Mouse (Mus musculus): Measurements from ENCODE around the gene Samd4. TPM values are rescaled to one million over a fixed set of nuclear protein-coding genes. Genes with fewer than 3 reads are reported as not detected.

Gene Samd4
- polyA plus RNA-seq (2015; fragmentation: Nextera tagmentation; extraction: Ambion mirVana): 16.1 and 17.8 TPM in 2 replicates

- Histone ChIP-seq H3K9ac (ENCODE audit: low read length) (peak within 1 kb of the TSS; percentile 95), H3K27ac (ENCODE audit: low read length) (peak within 1 kb of the TSS; percentile 99), H3K9me3 (replicated peaks; ENCODE audit: control insufficient read depth, low read length) (no peaks in the 10 kb centered on the region), H3K36me3 (ENCODE audit: control insufficient read depth, insufficient read depth) (0 out of 2 replicates have a peak, but pooled peaks cover 4% of the 10 kb centered on the region), H3K4me3 (ENCODE audit: low read length) (peak within 1 kb of the TSS; percentile 87), H3K4me1 (ENCODE audit: control insufficient read depth, insufficient read depth, low read length) (peaks cover 24% of the 10 kb centered on the region), H3K27me3 (ENCODE audit: control insufficient read depth, insufficient read depth, low read length) (no peaks in the 10 kb centered on the region), H3K4me2 (ENCODE audit: low read depth, low read length) (peak within 1 kb of the TSS; percentile 92)
- peak; percentile 81 for ATAC-seq (replicated peaks; ENCODE audit: extremely low read depth, insufficient read depth, low FRiP score)
- WGBS: 2% methylated on average over 51 of the region's 54 CpGs
Observed at GRCm38 (mm10) chr14:46882431-46883067, at the start of gene Samd4. TSS of gene Samd4 (plus strand) at chr14:46882854.

- Histone ChIP-seq H3K4me1 (ENCODE audit: control insufficient read depth, insufficient read depth, low read length) (0 out of 2 replicates have a peak, but pooled peaks cover 3% of the 10 kb centered on the region), H3K4me3 (ENCODE audit: low read length) (no peak overlapping the region), H3K27ac (ENCODE audit: low read length) (no peak overlapping the region), H3K4me2 (ENCODE audit: low read depth, low read length) (no peak overlapping the region), H3K9me3 (replicated peaks; ENCODE audit: control insufficient read depth, low read length) (no peaks in the 10 kb centered on the region), H3K27me3 (ENCODE audit: control insufficient read depth, insufficient read depth, low read length) (no peaks in the 10 kb centered on the region), H3K36me3 (ENCODE audit: control insufficient read depth, insufficient read depth) (peaks cover 12% of the 10 kb centered on the region), H3K9ac (ENCODE audit: low read length) (no peak overlapping the region)
- no peak for ATAC-seq (replicated peaks; ENCODE audit: extremely low read depth, insufficient read depth, low FRiP score)
- 65% methylated on average over 4 of the region's 4 CpGs for WGBS
Observed at GRCm38 (mm10) chr14:46839326-46839725, 43.3 kb upstream of the Samd4 start.

DNA sequence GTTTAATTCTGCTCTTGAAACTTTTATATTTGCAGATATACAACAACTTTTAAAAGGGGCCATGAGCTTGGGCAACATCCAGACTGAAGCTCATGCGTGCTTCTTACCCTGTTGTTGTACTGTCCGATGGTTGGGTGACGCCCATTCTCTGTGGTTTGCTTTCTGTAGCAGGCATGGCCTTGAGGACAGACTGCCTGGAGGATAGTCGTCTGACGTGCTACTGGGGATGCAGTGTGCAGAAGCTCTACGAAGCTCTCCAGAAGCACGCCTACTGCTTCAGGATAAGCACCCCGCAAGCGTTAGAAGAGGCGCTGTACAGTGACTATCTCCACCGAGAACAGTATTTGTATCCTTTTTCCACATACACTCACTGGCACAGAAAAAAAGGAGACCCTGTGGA is 36.9 kb upstream of the Samd4 start:
- whole genome bisulfite sequencing: 87% methylated on average over 11 of the region's 11 CpGs
- Histone ChIP-seq H3K4me1 (ENCODE audit: control insufficient read depth, insufficient read depth, low read length) (no peaks in the 10 kb centered on the region), H3K27ac (ENCODE audit: low read length) (no peak overlapping the region), H3K4me2 (ENCODE audit: low read depth, low read length) (no peak overlapping the region), H3K27me3 (ENCODE audit: control insufficient read depth, insufficient read depth, low read length) (no peaks in the 10 kb centered on the region), H3K9ac (ENCODE audit: low read length) (no peak overlapping the region), H3K9me3 (replicated peaks; ENCODE audit: control insufficient read depth, low read length) (no peaks in the 10 kb centered on the region), H3K4me3 (ENCODE audit: low read length) (no peak overlapping the region), H3K36me3 (ENCODE audit: control insufficient read depth, insufficient read depth) (peaks cover 6% of the 10 kb centered on the region)
- no peak for ATAC-seq (replicated peaks; ENCODE audit: extremely low read depth, insufficient read depth, low FRiP score)

- no peak for ATAC-seq (replicated peaks; ENCODE audit: extremely low read depth, insufficient read depth, low FRiP score)
- Histone ChIP-seq H3K4me2 (ENCODE audit: low read depth, low read length) (no peak overlapping the region), H3K27me3 (ENCODE audit: control insufficient read depth, insufficient read depth, low read length) (no peaks in the 10 kb centered on the region), H3K27ac (ENCODE audit: low read length) (no peak overlapping the region), H3K4me1 (ENCODE audit: control insufficient read depth, insufficient read depth, low read length) (no peaks in the 10 kb centered on the region), H3K9ac (ENCODE audit: low read length) (no peak overlapping the region), H3K9me3 (replicated peaks; ENCODE audit: control insufficient read depth, low read length) (no peaks in the 10 kb centered on the region), H3K36me3 (ENCODE audit: control insufficient read depth, insufficient read depth) (no peaks in the 10 kb centered on the region), H3K4me3 (ENCODE audit: low read length) (no peak overlapping the region)
- 76% methylated on average over 4 of the region's 4 CpGs for WGBS
Observed at GRCm38 (mm10) chr14:46848063-46848590, 34.5 kb upstream of the Samd4 start.

- no peak for ATAC-seq (replicated peaks; ENCODE audit: extremely low read depth, insufficient read depth, low FRiP score)
- WGBS: 83% methylated on average over 5 of the region's 5 CpGs
- Histone ChIP-seq H3K27ac (ENCODE audit: low read length) (no peak overlapping the region), H3K27me3 (ENCODE audit: control insufficient read depth, insufficient read depth, low read length) (no peaks in the 10 kb centered on the region), H3K4me1 (ENCODE audit: control insufficient read depth, insufficient read depth, low read length) (no peaks in the 10 kb centered on the region), H3K4me2 (ENCODE audit: low read depth, low read length) (no peak overlapping the region), H3K4me3 (ENCODE audit: low read length) (no peak overlapping the region), H3K9me3 (replicated peaks; ENCODE audit: control insufficient read depth, low read length) (no peaks in the 10 kb centered on the region), H3K9ac (ENCODE audit: low read length) (no peak overlapping the region), H3K36me3 (ENCODE audit: control insufficient read depth, insufficient read depth) (no peaks in the 10 kb centered on the region)
Observed at GRCm38 (mm10) chr14:46848736-46849135, 33.9 kb upstream of the Samd4 start.

GRCm38 (mm10) chr14:46849769-46850168 is 32.9 kb upstream of the Samd4 start:
- Histone ChIP-seq H3K4me2 (ENCODE audit: low read depth, low read length) (no peak overlapping the region), H3K27me3 (ENCODE audit: control insufficient read depth, insufficient read depth, low read length) (no peaks in the 10 kb centered on the region), H3K9ac (ENCODE audit: low read length) (no peak overlapping the region), H3K9me3 (replicated peaks; ENCODE audit: control insufficient read depth, low read length) (no peaks in the 10 kb centered on the region), H3K4me1 (ENCODE audit: control insufficient read depth, insufficient read depth, low read length) (no peaks in the 10 kb centered on the region), H3K27ac (ENCODE audit: low read length) (no peak overlapping the region), H3K4me3 (ENCODE audit: low read length) (no peak overlapping the region), H3K36me3 (ENCODE audit: control insufficient read depth, insufficient read depth) (peaks cover 7% of the 10 kb centered on the region; the same call in 1 of the 2 replicates)
- WGBS: 86% methylated on average over 1 of the region's 1 CpGs
- ATAC-seq (replicated peaks; ENCODE audit: extremely low read depth, insufficient read depth, low FRiP score): no peak

DNA sequence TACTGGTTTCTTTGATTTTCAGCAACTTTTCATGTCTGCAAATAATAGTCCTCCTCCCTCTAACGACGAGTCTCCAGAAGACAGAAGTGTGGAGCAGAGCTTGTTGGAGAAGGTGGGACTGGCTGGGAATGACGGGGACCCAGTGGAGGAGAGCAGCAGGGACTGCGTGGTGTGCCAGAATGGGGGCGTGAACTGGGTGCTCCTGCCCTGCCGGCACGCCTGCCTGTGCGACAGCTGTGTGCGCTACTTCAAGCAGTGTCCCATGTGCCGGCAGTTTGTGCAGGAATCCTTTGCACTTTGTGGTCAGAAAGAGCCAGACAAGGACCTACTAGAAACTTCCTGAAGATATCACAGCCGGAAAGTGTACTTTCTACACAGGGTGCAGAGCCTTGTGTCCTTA is 29.0 kb upstream of the Samd4 start:
- ATAC-seq (replicated peaks; ENCODE audit: extremely low read depth, insufficient read depth, low FRiP score): no peak
- Histone ChIP-seq H3K36me3 (ENCODE audit: control insufficient read depth, insufficient read depth) (peaks cover 10% of the 10 kb centered on the region; the same call in 1 of the 2 replicates), H3K4me3 (ENCODE audit: low read length) (no peak overlapping the region), H3K27ac (ENCODE audit: low read length) (no peak overlapping the region), H3K4me1 (ENCODE audit: control insufficient read depth, insufficient read depth, low read length) (no peaks in the 10 kb centered on the region), H3K9me3 (replicated peaks; ENCODE audit: control insufficient read depth, low read length) (no peaks in the 10 kb centered on the region), H3K9ac (ENCODE audit: low read length) (no peak overlapping the region), H3K4me2 (ENCODE audit: low read depth, low read length) (no peak overlapping the region), H3K27me3 (ENCODE audit: control insufficient read depth, insufficient read depth, low read length) (no peaks in the 10 kb centered on the region)
- WGBS: 60% methylated on average over 11 of the region's 11 CpGs

GRCm38 (mm10) chr14:46862922-46863321 is 19.7 kb upstream of the Samd4 start:
- no peaks in the 10 kb centered on the region for H3K4me1 ChIP-seq (ENCODE audit: control insufficient read depth, insufficient read depth, low read length)
- WGBS: 92% methylated on average over 5 of the region's 5 CpGs
- no peaks in the 10 kb centered on the region for H3K27me3 ChIP-seq (ENCODE audit: control insufficient read depth, insufficient read depth, low read length)

DNA sequence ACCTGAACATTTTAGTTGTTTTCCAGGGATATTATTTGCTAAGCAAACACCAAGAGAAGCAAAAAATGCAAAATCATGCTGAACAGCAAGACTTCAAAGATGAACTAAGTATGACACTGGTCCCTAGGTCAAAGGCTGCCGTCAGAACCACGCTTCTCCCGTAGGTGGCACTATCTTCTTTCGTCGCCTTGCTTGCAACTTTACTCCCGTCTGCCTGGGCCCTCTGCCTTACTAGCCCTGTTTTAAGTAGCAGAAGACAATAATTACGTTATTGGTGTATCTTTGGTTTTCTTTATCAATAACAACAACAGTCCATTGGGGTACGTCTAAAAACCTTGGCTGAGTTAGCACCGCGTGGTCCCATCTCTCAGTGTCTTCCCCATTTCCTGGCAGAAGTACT is 1.7 kb upstream of the Samd4 start:
- no peak for ATAC-seq (replicated peaks; ENCODE audit: extremely low read depth, insufficient read depth, low FRiP score)

More at GRCm38 (mm10) chr14:46862922-46863321, 19.7 kb upstream of the Samd4 start:
- Histone ChIP-seq H3K4me2 (ENCODE audit: low read depth, low read length) (no peak overlapping the region), H3K9me3 (replicated peaks; ENCODE audit: control insufficient read depth, low read length) (no peaks in the 10 kb centered on the region), H3K9ac (ENCODE audit: low read length) (no peak overlapping the region), H3K27ac (ENCODE audit: low read length) (no peak overlapping the region), H3K4me3 (ENCODE audit: low read length) (no peak overlapping the region), H3K36me3 (ENCODE audit: control insufficient read depth, insufficient read depth) (no peaks in the 10 kb centered on the region)
- ATAC-seq (replicated peaks; ENCODE audit: extremely low read depth, insufficient read depth, low FRiP score): no peak

More for the DNA sequence above, 1.7 kb upstream of the Samd4 start:
- H3K27me3 ChIP-seq (ENCODE audit: control insufficient read depth, insufficient read depth, low read length): no peaks in the 10 kb centered on the region
- no peaks in the 10 kb centered on the region for H3K9me3 ChIP-seq (replicated peaks; ENCODE audit: control insufficient read depth, low read length)
- H3K4me2 ChIP-seq (ENCODE audit: low read depth, low read length): peak overlapping the region; percentile 92
- H3K9ac ChIP-seq (ENCODE audit: low read length): peak overlapping the region; percentile 30; the same call in 1 of the 2 replicates
- H3K4me3 ChIP-seq (ENCODE audit: low read length): peak overlapping the region; percentile 87
- H3K4me1 ChIP-seq (ENCODE audit: control insufficient read depth, insufficient read depth, low read length): peaks cover 12% of the 10 kb centered on the region
- 4% methylated on average over 10 of the region's 10 CpGs for WGBS
- H3K36me3 ChIP-seq (ENCODE audit: control insufficient read depth, insufficient read depth): no peaks in the 10 kb centered on the region
- H3K27ac ChIP-seq (ENCODE audit: low read length): no peak overlapping the region; the same call in 1 of the 2 replicates
